In the genomic region with DNA sequence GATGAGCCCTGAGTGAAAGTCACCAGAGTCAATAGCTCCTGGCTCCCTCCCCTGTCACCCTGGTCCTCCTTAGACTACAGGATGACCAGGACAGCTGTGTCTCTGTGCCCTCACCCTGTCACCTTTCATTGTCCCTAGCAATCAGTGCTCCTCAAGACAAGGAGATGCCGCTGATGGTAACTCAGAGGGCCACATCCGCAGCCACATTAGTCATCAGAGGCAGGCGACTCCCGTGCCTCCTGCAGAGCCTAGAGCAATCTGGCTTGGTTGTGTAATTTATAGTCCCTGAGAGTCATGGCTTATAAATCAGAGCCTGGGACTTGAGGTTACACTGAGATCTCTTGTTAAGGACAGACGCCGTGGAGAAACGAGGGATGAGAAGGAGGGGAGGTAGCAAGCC, we compare ENCODE assay signal across 24 mouse cellular contexts.
DNase-seq lines count a peak whose midpoint lies in the region; ATAC-seq and TF ChIP-seq lines count a peak whose summit lies in the region.
"Had no signal": no experiment of that assay in that cellular context is flagged by ENCODE, and none has a peak within 500 bp of the region (broad histone marks: within the 10 kb centered on the region; RNA-seq: fewer than 3 reads in every experiment).

No protein-coding gene starts in this region.

- H3K4me3 ChIP-seq in midbrain, embryonic 13.5 days (replicated peaks) = no peak overlapping the region
- H3K4me3 ChIP-seq in midbrain, postnatal 0 days (ENCODE audit: low read depth, low read length) = no peak overlapping the region
- H3K4me3 ChIP-seq: embryonic facial prominence, embryonic 13.5 days; erythroblast, embryonic 14.5 days; forebrain, embryonic 12.5 days; heart, embryonic 15.5 days; midbrain, embryonic 15.5 days; myocyte had no signal

- peak; percentile 32 for DNase-seq in adrenal gland, adult 8-10 months
- no peak for DNase-seq in adrenal gland, postnatal 4 days (ENCODE audit: low spot score in 2 of 2)
- peak; percentile 58 for DNase-seq in cerebellum, adult 9-10 months
- no peak for DNase-seq in cerebellum, postnatal 10 days
- no peak for DNase-seq in midbrain, postnatal 0 days (ENCODE audit: low spot score)
- DNase-seq in cerebellum, postnatal 36 days = peak; percentile 37 to 53
- DNase-seq in gastrocnemius, adult 18-20 months (ENCODE audit: low spot score) = no peak
- DNase-seq: embryo, embryonic 11 days; heart, postnatal 36 days; kidney, adult 8-10 months; kidney, postnatal 14 days; lung, postnatal 4 days; thymus, adult 2 months had no signal

- H3K27me3 ChIP-seq in midbrain, embryonic 13.5 days = no peaks in the 10 kb centered on the region
- H3K27me3 ChIP-seq in midbrain, postnatal 0 days (ENCODE audit: insufficient read depth, low read length) = no peaks in the 10 kb centered on the region
- H3K27me3 ChIP-seq: embryonic facial prominence, embryonic 13.5 days; forebrain, embryonic 12.5 days; heart, embryonic 15.5 days; midbrain, embryonic 15.5 days had no signal

- no peaks in the 10 kb centered on the region for H3K9me3 ChIP-seq in midbrain, embryonic 13.5 days
- no peaks in the 10 kb centered on the region for H3K9me3 ChIP-seq in midbrain, postnatal 0 days (ENCODE audit: low read length)
- H3K9me3 ChIP-seq: embryonic facial prominence, embryonic 13.5 days; forebrain, embryonic 12.5 days; heart, embryonic 15.5 days; midbrain, embryonic 15.5 days had no signal

- 0 out of 2 replicates have a peak, but pooled peaks cover 10% of the 10 kb centered on the region for H3K4me1 ChIP-seq in midbrain, embryonic 13.5 days (replicated peaks)
- H3K4me1 ChIP-seq in midbrain, postnatal 0 days (ENCODE audit: insufficient read depth, low read length) = no peaks in the 10 kb centered on the region; the same call in 1 of the 2 replicates
- H3K4me1 ChIP-seq: embryonic facial prominence, embryonic 13.5 days; forebrain, embryonic 12.5 days had no signal

- no peak overlapping the region for H3K27ac ChIP-seq in midbrain, embryonic 13.5 days
- H3K27ac ChIP-seq in midbrain, postnatal 0 days (ENCODE audit: low read depth, low read length) = no peak overlapping the region
- H3K27ac ChIP-seq: embryonic facial prominence, embryonic 13.5 days; forebrain, embryonic 12.5 days; heart, embryonic 15.5 days; hindbrain, embryonic 14.5 days; midbrain, embryonic 15.5 days; stomach, postnatal 0 days had no signal

- TF ChIP-seq CTCF in midbrain, postnatal 0 days (IDR thresholded peaks at IDR 0.05) = no peak

- H3K9ac ChIP-seq in midbrain, embryonic 13.5 days (replicated peaks) = no peak overlapping the region
- H3K9ac ChIP-seq in midbrain, postnatal 0 days (replicated peaks; ENCODE audit: low read length, poor library complexity, severe bottlenecking) = no peak overlapping the region
- H3K9ac ChIP-seq: embryonic facial prominence, embryonic 13.5 days; forebrain, embryonic 12.5 days; heart, embryonic 15.5 days; hindbrain, embryonic 14.5 days; midbrain, embryonic 15.5 days had no signal

- H3K4me2 ChIP-seq in midbrain, embryonic 13.5 days (replicated peaks) = no peak overlapping the region
- H3K4me2 ChIP-seq in midbrain, postnatal 0 days (ENCODE audit: low read depth, low read length, poor library complexity, severe bottlenecking) = no peak overlapping the region
- H3K4me2 ChIP-seq: embryonic facial prominence, embryonic 13.5 days; forebrain, embryonic 12.5 days; heart, embryonic 15.5 days; hindbrain, embryonic 14.5 days; midbrain, embryonic 15.5 days had no signal

- WGBS in midbrain, embryonic 13.5 days = 87% methylated on average over 7 of the region's 7 CpGs
- 74% methylated on average over 7 of the region's 7 CpGs for whole genome bisulfite sequencing in midbrain, postnatal 0 days

- no peaks in the 10 kb centered on the region for H3K36me3 ChIP-seq in midbrain, embryonic 13.5 days
- no peaks in the 10 kb centered on the region for H3K36me3 ChIP-seq in midbrain, postnatal 0 days (ENCODE audit: insufficient read depth, low read length)
- H3K36me3 ChIP-seq: embryonic facial prominence, embryonic 13.5 days; forebrain, embryonic 12.5 days; G1E; heart, embryonic 15.5 days; midbrain, embryonic 15.5 days had no signal

- peak; percentile 37; the same call in 1 of the 2 replicates for ATAC-seq in midbrain, embryonic 13.5 days
- ATAC-seq in midbrain, postnatal 0 days (ENCODE audit: low FRiP score) = no peak
- ATAC-seq: midbrain, embryonic 15.5 days; Patski had no signal

Comparison
In these comparisons a context has a peak if more than half of its experiments do, and no peak if none do; other contexts are left out.
1. DNase-seq: peak in adrenal gland, adult 8-10 months (single experiment), cerebellum, adult 9-10 months (single experiment) and cerebellum, postnatal 36 days (2 of 2); none in adrenal gland, postnatal 4 days (0 of 2), cerebellum, postnatal 10 days (0 of 2), midbrain, postnatal 0 days (single experiment) and gastrocnemius, adult 18-20 months (single experiment).